Mouse (Mus musculus): ENCODE measurements around the gene Htr3b.
"Not testable (repeated sequence)": the region's sequence is repeated elsewhere in the genome, so short reads cannot be mapped to it uniquely, and the experiment has no call there.

The Htr3b gene

GRCm38 (mm10) chr9:48964587-48965040 is at the start of gene Htr3b:
TSS of gene Htr3b (minus strand) at chr9:48964990.
- in situ Hi-C loops (cut with MboI): no loop called here

- in situ Hi-C loops (cut with MboI): loop anchor here (10.0 kb wide), 1 partner anchor 56 kb away; the partner anchor contains the start of gene Zw10
Observed at GRCm38 (mm10) chr9:48999256-48999655, 34.5 kb upstream of the Htr3b start.

- in situ Hi-C loops (cut with MboI): loop anchor here (10.0 kb wide), 1 partner anchor 59 kb away; the partner anchor contains the start of gene Zw10
Observed at GRCm38 (mm10) chr9:48995735-48996134, 30.9 kb upstream of the Htr3b start.

- in situ Hi-C loops (cut with MboI): loop anchor here (10.0 kb wide), 1 partner anchor 60 kb away; the partner anchor contains the start of gene Zw10
Observed at GRCm38 (mm10) chr9:48994779-48995178, 30.0 kb upstream of the Htr3b start.

- in situ Hi-C loops (cut with MboI): loop anchor here (10.0 kb wide), 1 partner anchor 63 kb away; the partner anchor contains the start of gene Zw10
Observed at GRCm38 (mm10) chr9:48991671-48992070, 26.9 kb upstream of the Htr3b start.

GRCm38 (mm10) chr9:48987201-48988101 is 22.7 kb upstream of the Htr3b start:
- in situ Hi-C loops (cut with MboI): no loop called here

- in situ Hi-C loops (cut with MboI): no loop called here
Observed at GRCm38 (mm10) chr9:48986616-48987141, 21.9 kb upstream of the Htr3b start.

- in situ Hi-C loops (cut with MboI): no loop called here
Observed at GRCm38 (mm10) chr9:48985708-48986088, 20.9 kb upstream of the Htr3b start.

GRCm38 (mm10) chr9:48984845-48985707 is 20.3 kb upstream of the Htr3b start, which contains the start of gene Usp28:
TSS of gene Usp28 (plus strand) at chr9:48985375.
- in situ Hi-C loops (cut with MboI): no loop called here

- in situ Hi-C loops (cut with MboI): no loop called here
Observed at GRCm38 (mm10) chr9:48984320-48984844, 19.6 kb upstream of the Htr3b start.

GRCm38 (mm10) chr9:48983801-48984200 is 19.0 kb upstream of the Htr3b start:
- in situ Hi-C loops (cut with MboI): not testable (repeated sequence)

- in situ Hi-C loops (cut with MboI): no loop called here
Observed at GRCm38 (mm10) chr9:48981827-48982226, 17.0 kb upstream of the Htr3b start.

GRCm38 (mm10) chr9:48980781-48981180 is 16.0 kb upstream of the Htr3b start:
- in situ Hi-C loops (cut with MboI): no loop called here

- in situ Hi-C loops (cut with MboI): no loop called here
Observed at GRCm38 (mm10) chr9:48980371-48980770, 15.6 kb upstream of the Htr3b start.

GRCm38 (mm10) chr9:48976661-48977355 is 12.0 kb upstream of the Htr3b start:
- in situ Hi-C loops (cut with MboI): no loop called here

- in situ Hi-C loops (cut with MboI): no loop called here
Observed at GRCm38 (mm10) chr9:48972494-48972893, 7.7 kb upstream of the Htr3b start.

- in situ Hi-C loops (cut with MboI): no loop called here
Observed at GRCm38 (mm10) chr9:48962131-48962530, 2.7 kb downstream of the Htr3b start.

- in situ Hi-C loops (cut with MboI): no loop called here
Observed at GRCm38 (mm10) chr9:48961314-48961713, 3.5 kb downstream of the Htr3b start.

- in situ Hi-C loops (cut with MboI): no loop called here
Observed at GRCm38 (mm10) chr9:48947565-48947964, 17.2 kb downstream of the Htr3b start.

- in situ Hi-C loops (cut with MboI): no loop called here
Observed at GRCm38 (mm10) chr9:48942349-48942748, 22.4 kb downstream of the Htr3b start.

- in situ Hi-C loops (cut with MboI): no loop called here
Observed at GRCm38 (mm10) chr9:48929436-48929835, 35.4 kb downstream of the Htr3b start.
